8 mouse cellular contexts compared by ENCODE assay signal in genomic region chr13:22040464-22041141, GRCm38 (mm10). TPM values are rescaled to one million over a fixed set of nuclear protein-coding genes. Genes with fewer than 3 reads are reported as not detected.
DNase-seq lines count a peak whose midpoint lies in the region; ATAC-seq and TF ChIP-seq lines count a peak whose summit lies in the region.

No protein-coding gene starts in this region.

- no peaks in the 10 kb centered on the region for H3K36me3 ChIP-seq in kidney, postnatal 0 days (ENCODE audit: insufficient read depth, low read length)

- H3K9me3 ChIP-seq in kidney, postnatal 0 days (replicated peaks; ENCODE audit: low read length) = no peaks in the 10 kb centered on the region

- no peak for TF ChIP-seq CTCF in kidney, postnatal 0 days (IDR thresholded peaks at IDR 0.05; ENCODE audit: low read depth)
- TF ChIP-seq CTCF in bone marrow macrophage, adult 2 months (IDR thresholded peaks at IDR 0.05; ENCODE audit: low read depth, low read length) = no peak

- H3K27ac ChIP-seq in kidney, postnatal 0 days = peak overlapping the region; percentile 87
- peak overlapping the region; percentile 55 for H3K27ac ChIP-seq in bone marrow macrophage, adult 2 months (ENCODE audit: insufficient read depth, low read depth, low read length)

- TF ChIP-seq POLR2A in bone marrow macrophage, adult 2 months (IDR thresholded peaks at IDR 0.05; ENCODE audit: borderline replicate concordance, low read depth, low read length) = no peak

- H3K9ac ChIP-seq in kidney, postnatal 0 days (ENCODE audit: low read depth, low read length) = peak overlapping the region; percentile 65

- peak overlapping the region; percentile 49 for H3K4me2 ChIP-seq in kidney, postnatal 0 days (ENCODE audit: low read length)

- H3K4me1 ChIP-seq in kidney, postnatal 0 days (replicated peaks; ENCODE audit: insufficient read depth, low read length) = peaks cover 12% of the 10 kb centered on the region; the same call in 1 of the 2 replicates
- H3K4me1 ChIP-seq in bone marrow macrophage, adult 2 months (ENCODE audit: control insufficient read depth, insufficient read depth, low read length) = peaks cover 13% of the 10 kb centered on the region

- DNase-seq in kidney, postnatal 0 days (ENCODE audit: low spot score) = no peak
- no peak for DNase-seq in kidney, postnatal 36 days
- DNase-seq in urinary bladder, adult 18-20 months (ENCODE audit: low spot score in 2 of 2) = no peak
- no peak for DNase-seq in right cerebral cortex, adult 18-20 months
- DNase-seq in cerebellum, adult 8-10 months = no peak

- no peaks in the 10 kb centered on the region for H3K27me3 ChIP-seq in kidney, postnatal 0 days (ENCODE audit: insufficient read depth, low read length)

- under 1% methylated on average over 20 of the region's 24 CpGs for WGBS in kidney, postnatal 0 days

- ATAC-seq in kidney, postnatal 0 days (replicated peaks; ENCODE audit: low FRiP score, low read depth) = peak; percentile 5; the same call in 1 of the 2 replicates
- ATAC-seq in granulocyte monocyte progenitor cell, adult 5-6 weeks (replicated peaks; ENCODE audit: poor library complexity, severe bottlenecking) = 0 out of 2 replicates have a peak, but pooled peaks have one; percentile 7
- ATAC-seq in megakaryocyte, adult 5-6 weeks (ENCODE audit: poor library complexity, severe bottlenecking) = peak; percentile 11

- H3K4me3 ChIP-seq in kidney, postnatal 0 days (replicated peaks; ENCODE audit: low read depth, low read length) = peak overlapping the region; percentile 33
- H3K4me3 ChIP-seq in bone marrow macrophage, adult 2 months (ENCODE audit: insufficient read depth, low read length) = peak overlapping the region; percentile 51

RNA-seq across cellular contexts. Expression of gene Hist1h4i, which starts 0.6 kb away (rescaled TPM):
- 15.3 and 17.2 TPM in 2 replicates for polyA plus RNA-seq in kidney, postnatal 0 days (2015; fragmentation: Nextera tagmentation; extraction: Ambion mirVana)
- 7.5 and 8.2 TPM in 2 replicates for polyA plus RNA-seq in bone marrow macrophage, adult 2 months (2012; ENCODE audit: insufficient read depth, insufficient read length, missing spikeins)
- 56.3 and 74.3 TPM in 2 replicates for total RNA-seq in granulocyte monocyte progenitor cell, adult 5-6 weeks (2014; fragmentation: Nextera tagmentation)
- total RNA-seq in granulocyte monocyte progenitor cell, adult 5-6 weeks (2017) = 87.0 TPM in 2 replicates
- 34.9 and 43.5 TPM in 2 replicates for total RNA-seq in megakaryocyte, adult 5-6 weeks (2015)
- total RNA-seq in megakaryocyte, adult 5-6 weeks (2017) = 115 and 127 TPM in 2 replicates

RNA-seq across cellular contexts. Expression of gene Hist1h2ag, which starts 2.1 kb away (rescaled TPM):
- 33.8 and 48.4 TPM in 2 replicates for polyA plus RNA-seq in kidney, postnatal 0 days (2015; fragmentation: Nextera tagmentation; extraction: Ambion mirVana)
- 5.0 and 7.4 TPM in 2 replicates for polyA plus RNA-seq in bone marrow macrophage, adult 2 months (2012; ENCODE audit: insufficient read depth, insufficient read length, missing spikeins)
- 2.7 and 32.2 TPM in 2 replicates for total RNA-seq in granulocyte monocyte progenitor cell, adult 5-6 weeks (2014; fragmentation: Nextera tagmentation)
- 1,459 and 1,590 TPM in 2 replicates for total RNA-seq in granulocyte monocyte progenitor cell, adult 5-6 weeks (2017)
- total RNA-seq in megakaryocyte, adult 5-6 weeks (2015) = 43.5 and 58.5 TPM in 2 replicates
- 942 and 986 TPM in 2 replicates for total RNA-seq in megakaryocyte, adult 5-6 weeks (2017)

RNA-seq across cellular contexts. Expression of gene Hist1h2bj, which starts 2.4 kb away (rescaled TPM):
- polyA plus RNA-seq in kidney, postnatal 0 days (2015; fragmentation: Nextera tagmentation; extraction: Ambion mirVana) = 8.5 and 10.2 TPM in 2 replicates
- polyA plus RNA-seq in bone marrow macrophage, adult 2 months (2012; ENCODE audit: insufficient read depth, insufficient read length, missing spikeins) = 1.4 and 4.4 TPM in 2 replicates
- total RNA-seq in granulocyte monocyte progenitor cell, adult 5-6 weeks (2014; fragmentation: Nextera tagmentation) = 83.1 and 134 TPM in 2 replicates
- 859 and 990 TPM in 2 replicates for total RNA-seq in granulocyte monocyte progenitor cell, adult 5-6 weeks (2017)
- 57.4 and 58.7 TPM in 2 replicates for total RNA-seq in megakaryocyte, adult 5-6 weeks (2015)
- 645 and 753 TPM in 2 replicates for total RNA-seq in megakaryocyte, adult 5-6 weeks (2017)

RNA-seq across cellular contexts. Expression of gene Hist1h2bk, which starts 4.9 kb away (rescaled TPM):
- polyA plus RNA-seq in kidney, postnatal 0 days (2015; fragmentation: Nextera tagmentation; extraction: Ambion mirVana) = 4.0 and 4.8 TPM in 2 replicates
- polyA plus RNA-seq in bone marrow macrophage, adult 2 months (2012; ENCODE audit: insufficient read depth, insufficient read length, missing spikeins) = 2.9 and 5.5 TPM in 2 replicates
- 9.6 and 80.5 TPM in 2 replicates for total RNA-seq in granulocyte monocyte progenitor cell, adult 5-6 weeks (2014; fragmentation: Nextera tagmentation)
- total RNA-seq in granulocyte monocyte progenitor cell, adult 5-6 weeks (2017) = 2,021 and 2,596 TPM in 2 replicates
- total RNA-seq in megakaryocyte, adult 5-6 weeks (2015) = 78.9 and 108 TPM in 2 replicates
- total RNA-seq in megakaryocyte, adult 5-6 weeks (2017) = 1,539 and 1,747 TPM in 2 replicates

RNA-seq across cellular contexts. Expression of gene Hist1h2ah, which starts 5.2 kb away (rescaled TPM):
- polyA plus RNA-seq in kidney, postnatal 0 days (2015; fragmentation: Nextera tagmentation; extraction: Ambion mirVana) = 4.0 and 4.5 TPM in 2 replicates
- not detected in 2 replicates for polyA plus RNA-seq in bone marrow macrophage, adult 2 months (2012; ENCODE audit: insufficient read depth, insufficient read length, missing spikeins)
- 13.4 TPM in 1 of 2 replicates, not detected in the other for total RNA-seq in granulocyte monocyte progenitor cell, adult 5-6 weeks (2014; fragmentation: Nextera tagmentation)
- 1,444 and 2,588 TPM in 2 replicates for total RNA-seq in granulocyte monocyte progenitor cell, adult 5-6 weeks (2017)
- total RNA-seq in megakaryocyte, adult 5-6 weeks (2015) = 0.91 and 1.1 TPM in 2 replicates
- 48.2 and 145 TPM in 2 replicates for total RNA-seq in megakaryocyte, adult 5-6 weeks (2017)
